Mouse (Mus musculus) fat pad, adult 2 months (tissue): Measurements from ENCODE around the gene Zc3h13.

Experiments used
- DNase-seq: peaks from one replicate; pipeline ENCODE4 v3.0.0-alpha.2; 2011; ENCODE audit warnings: low read depth, low spot score; ENCODE audit errors: extremely low read depth

Zc3h13 gene

GRCm38 (mm10) chr14:75320269-75320668 lies 36.1 kb downstream of the Zc3h13 start:
- no peak for DNase-seq

- no peak for DNase-seq
Observed at GRCm38 (mm10) chr14:75323354-75323753, 39.2 kb downstream of the Zc3h13 start.

- no peak for DNase-seq
Observed at GRCm38 (mm10) chr14:75328062-75328461, 43.9 kb downstream of the Zc3h13 start.

GRCm38 (mm10) chr14:75330621-75331020 lies 46.4 kb downstream of the Zc3h13 start:
- no peak for DNase-seq

GRCm38 (mm10) chr14:75334321-75334720 lies 50.1 kb downstream of the Zc3h13 start:
- no peak for DNase-seq

- DNase-seq: no peak
Observed at GRCm38 (mm10) chr14:75337884-75338283, 53.7 kb downstream of the Zc3h13 start.

- DNase-seq: no peak
Observed at GRCm38 (mm10) chr14:75346041-75346440, 61.9 kb downstream of the Zc3h13 start.

- DNase-seq: no peak
Observed at GRCm38 (mm10) chr14:75351626-75352025, 67.5 kb downstream of the Zc3h13 start.

GRCm38 (mm10) chr14:75363316-75363715 lies 79.1 kb downstream of the Zc3h13 start:
- no peak for DNase-seq

- no peak for DNase-seq
Observed at GRCm38 (mm10) chr14:75365301-75366035, 81.3 kb downstream of the Zc3h13 start.

- no peak for DNase-seq
Observed at GRCm38 (mm10) chr14:75366741-75367140, 82.6 kb downstream of the Zc3h13 start.

GRCm38 (mm10) chr14:75367503-75367902 lies 83.3 kb downstream of the Zc3h13 start:
- DNase-seq: no peak

- no peak for DNase-seq
Observed at GRCm38 (mm10) chr14:75369880-75370279, 85.7 kb downstream of the Zc3h13 start.

GRCm38 (mm10) chr14:75375006-75375598 lies 90.9 kb downstream of the Zc3h13 start:
- DNase-seq: no peak

- no peak for DNase-seq
Observed at GRCm38 (mm10) chr14:75376256-75376655, 92.1 kb downstream of the Zc3h13 start.

GRCm38 (mm10) chr14:75377612-75378011 lies 93.4 kb downstream of the Zc3h13 start:
- DNase-seq: no peak
